Mouse (Mus musculus): ENCODE measurements around the gene H2-Q7. TPM values are rescaled to one million over a fixed set of nuclear protein-coding genes. Genes with fewer than 3 reads are reported as not detected.
"Not testable (repeated sequence)": the region's sequence is repeated elsewhere in the genome, so short reads cannot be mapped to it uniquely, and the experiment has no call there.

Gene H2-Q7
- polyA plus RNA-seq, 1 experiment from 2014 or later = 3.1 TPM

DNA sequence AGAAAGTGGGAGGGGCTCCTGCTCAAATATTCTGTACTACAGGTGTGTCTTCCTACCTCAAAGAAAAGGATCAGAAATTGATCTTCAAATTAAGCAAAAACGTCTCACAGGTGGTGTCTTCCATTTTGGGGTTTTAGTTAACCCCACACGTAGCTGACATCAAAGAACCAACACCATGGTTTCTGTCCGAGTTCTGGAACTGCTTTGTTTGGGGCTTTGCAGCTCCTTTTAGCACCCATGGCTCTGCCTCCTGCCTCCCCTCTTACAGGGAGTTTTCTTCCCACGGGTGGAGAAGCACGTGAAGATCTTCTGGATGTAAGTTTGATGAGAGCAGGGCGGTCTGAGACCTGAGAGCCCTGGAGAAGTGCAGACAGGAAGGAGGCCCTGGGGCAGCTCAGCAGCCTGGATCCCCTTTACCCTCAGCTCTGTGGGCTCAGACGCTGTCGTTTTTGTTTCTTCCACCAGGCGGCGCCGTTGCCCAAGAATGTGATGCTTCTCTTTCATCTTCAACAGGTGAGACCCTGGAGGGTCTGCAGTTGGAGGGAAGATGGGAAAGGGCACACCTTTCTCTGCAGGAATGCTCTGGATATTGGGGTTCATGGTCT is 18.6 kb upstream of the H2-Q7 start:
- H3K27me3 ChIP-seq (replicated peaks; ENCODE audit: control insufficient read depth, insufficient read depth, low read length); H3K9me3 ChIP-seq (ENCODE audit: control insufficient read depth, low read length); ATAC-seq; H3K27ac ChIP-seq (ENCODE audit: low read length); H3K36me3 ChIP-seq (ENCODE audit: control insufficient read depth, insufficient read depth); H3K9ac ChIP-seq (replicated peaks; ENCODE audit: low read depth, low read length); H3K4me3 ChIP-seq (replicated peaks; ENCODE audit: low read length); H3K4me2 ChIP-seq (ENCODE audit: low read length); H3K4me1 ChIP-seq (replicated peaks; ENCODE audit: control insufficient read depth, insufficient read depth, low read length): not testable (repeated sequence)
- 15% methylated on average over 11 of the region's 11 CpGs for WGBS

DNA sequence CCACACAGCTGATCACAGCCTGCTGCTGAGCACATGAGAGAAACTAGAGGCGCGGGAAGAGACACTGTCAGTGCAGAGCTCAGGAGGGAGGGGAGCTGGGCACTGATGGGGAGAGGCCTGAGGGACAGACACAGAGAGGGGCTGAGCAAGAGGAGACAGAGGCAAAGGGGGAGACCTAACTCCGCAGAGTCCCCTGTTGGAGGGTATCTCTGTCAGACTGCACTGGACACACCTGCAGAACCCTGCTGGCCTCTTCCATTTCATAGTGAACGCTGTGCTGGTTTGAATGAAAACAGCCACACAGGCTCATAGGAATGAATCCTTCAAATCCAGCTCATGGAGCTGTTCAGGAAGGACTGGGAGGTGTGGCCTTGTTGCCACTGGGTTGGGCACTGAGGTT is 17.6 kb upstream of the H2-Q7 start:
- H3K4me1 ChIP-seq (replicated peaks; ENCODE audit: control insufficient read depth, insufficient read depth, low read length); H3K9me3 ChIP-seq (ENCODE audit: control insufficient read depth, low read length); H3K9ac ChIP-seq (replicated peaks; ENCODE audit: low read depth, low read length); H3K27me3 ChIP-seq (replicated peaks; ENCODE audit: control insufficient read depth, insufficient read depth, low read length); ATAC-seq; H3K4me3 ChIP-seq (replicated peaks; ENCODE audit: low read length); H3K36me3 ChIP-seq (ENCODE audit: control insufficient read depth, insufficient read depth); H3K4me2 ChIP-seq (ENCODE audit: low read length); H3K27ac ChIP-seq (ENCODE audit: low read length): not testable (repeated sequence)
- WGBS = 90% methylated on average over 4 of the region's 4 CpGs

GRCm38 (mm10) chr17:35422360-35422759 is 16.6 kb upstream of the H2-Q7 start:
- H3K9ac ChIP-seq (replicated peaks; ENCODE audit: low read depth, low read length); H3K27me3 ChIP-seq (replicated peaks; ENCODE audit: control insufficient read depth, insufficient read depth, low read length); H3K9me3 ChIP-seq (ENCODE audit: control insufficient read depth, low read length); H3K4me2 ChIP-seq (ENCODE audit: low read length); H3K4me1 ChIP-seq (replicated peaks; ENCODE audit: control insufficient read depth, insufficient read depth, low read length); H3K36me3 ChIP-seq (ENCODE audit: control insufficient read depth, insufficient read depth); H3K27ac ChIP-seq (ENCODE audit: low read length); ATAC-seq; H3K4me3 ChIP-seq (replicated peaks; ENCODE audit: low read length): not testable (repeated sequence)
- WGBS = 89% methylated on average over 5 of the region's 5 CpGs

- not testable (repeated sequence) for H3K9ac ChIP-seq (replicated peaks; ENCODE audit: low read depth, low read length); H3K4me3 ChIP-seq (replicated peaks; ENCODE audit: low read length); H3K27me3 ChIP-seq (replicated peaks; ENCODE audit: control insufficient read depth, insufficient read depth, low read length); H3K36me3 ChIP-seq (ENCODE audit: control insufficient read depth, insufficient read depth); ATAC-seq; H3K9me3 ChIP-seq (ENCODE audit: control insufficient read depth, low read length); H3K27ac ChIP-seq (ENCODE audit: low read length); H3K4me2 ChIP-seq (ENCODE audit: low read length); H3K4me1 ChIP-seq (replicated peaks; ENCODE audit: control insufficient read depth, insufficient read depth, low read length)
- WGBS = 79% methylated on average over 3 of the region's 3 CpGs
These were observed 15.7 kb upstream of the H2-Q7 start for GRCm38 (mm10) chr17:35423131-35423810.

DNA sequence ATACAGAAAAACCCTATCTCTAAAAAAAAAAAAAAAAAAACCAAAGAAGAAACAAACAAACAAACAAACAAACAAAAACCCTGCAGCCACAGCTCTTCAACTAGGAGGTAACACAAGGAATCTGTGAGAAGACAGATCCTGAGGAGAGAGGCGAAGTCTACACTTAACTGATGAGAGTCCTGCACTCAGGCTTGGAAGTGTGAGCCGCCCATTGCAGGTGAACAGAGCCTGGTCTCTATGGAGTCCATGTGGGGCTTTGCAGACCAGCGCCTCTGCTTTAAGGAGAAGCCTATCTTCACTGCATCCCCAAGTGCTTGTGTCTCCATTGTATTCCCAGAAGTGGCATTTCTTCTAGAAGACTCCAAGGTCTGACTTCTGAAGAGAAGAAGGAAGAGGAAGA is 14.8 kb upstream of the H2-Q7 start:
- 86% methylated on average over 3 of the region's 3 CpGs for WGBS

DNA sequence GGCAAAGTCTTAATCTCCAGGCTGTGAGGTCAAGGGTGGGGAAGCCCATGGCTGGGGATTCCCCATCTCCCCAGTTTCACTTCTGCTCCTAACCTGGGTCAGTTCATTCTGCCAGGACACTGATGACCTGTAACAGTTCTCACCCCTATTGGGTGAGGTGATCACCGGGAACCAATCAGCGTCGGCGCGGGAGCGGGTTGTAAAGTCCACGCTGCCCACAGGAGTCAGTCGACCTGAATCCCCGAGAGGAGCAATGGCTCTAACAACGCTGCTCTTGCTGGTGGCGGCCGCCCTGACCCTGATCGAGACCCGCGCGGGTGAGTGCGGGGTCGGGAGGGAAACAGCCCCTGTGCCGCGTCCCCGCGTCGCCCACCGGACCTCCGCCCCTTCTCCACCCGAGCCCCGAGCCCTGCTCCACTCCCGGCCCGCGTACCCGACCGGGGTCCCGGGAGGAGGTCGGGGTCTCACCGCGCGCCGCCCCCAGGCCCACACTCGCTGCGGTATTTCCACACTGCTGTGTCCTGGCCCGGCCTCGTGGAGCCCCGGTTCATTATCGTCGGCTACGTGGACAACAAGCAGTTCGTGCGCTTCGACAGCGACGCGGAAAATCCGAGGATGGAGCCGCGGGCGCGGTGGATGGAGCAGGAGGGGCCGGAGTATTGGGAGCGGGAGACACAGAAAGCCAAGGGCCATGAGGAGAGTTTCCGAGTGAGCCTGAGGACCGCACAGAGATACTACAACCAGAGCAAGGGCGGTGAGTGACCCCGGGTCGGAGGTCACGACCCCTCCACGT is 14.1 kb upstream of the H2-Q7 start, which contains the start of gene H2-Q6:
H2-Q6 (plus strand) TSS at position 227 of the 793 bp plus-strand sequence.
- H3K4me2 ChIP-seq (ENCODE audit: low read length) = peak within 1 kb of the TSS; percentile 55
- H3K4me3 ChIP-seq (replicated peaks; ENCODE audit: low read length) = peak within 1 kb of the TSS; percentile 36
- ATAC-seq = peak; percentile 36; the same call in 1 of the 2 replicates
- peak within 1 kb of the TSS; percentile 32; the same call in 1 of the 2 replicates for H3K9ac ChIP-seq (replicated peaks; ENCODE audit: low read depth, low read length)
- not testable (repeated sequence) for H3K27me3 ChIP-seq (replicated peaks; ENCODE audit: control insufficient read depth, insufficient read depth, low read length); H3K4me1 ChIP-seq (replicated peaks; ENCODE audit: control insufficient read depth, insufficient read depth, low read length); H3K27ac ChIP-seq (ENCODE audit: low read length); H3K9me3 ChIP-seq (ENCODE audit: control insufficient read depth, low read length); H3K36me3 ChIP-seq (ENCODE audit: control insufficient read depth, insufficient read depth)
- WGBS = 2% methylated on average over 51 of the region's 66 CpGs

More for the DNA sequence above, 14.8 kb upstream of the H2-Q7 start:
- H3K9me3 ChIP-seq (ENCODE audit: control insufficient read depth, low read length); H3K4me2 ChIP-seq (ENCODE audit: low read length); ATAC-seq; H3K9ac ChIP-seq (replicated peaks; ENCODE audit: low read depth, low read length); H3K36me3 ChIP-seq (ENCODE audit: control insufficient read depth, insufficient read depth); H3K27ac ChIP-seq (ENCODE audit: low read length); H3K27me3 ChIP-seq (replicated peaks; ENCODE audit: control insufficient read depth, insufficient read depth, low read length); H3K4me1 ChIP-seq (replicated peaks; ENCODE audit: control insufficient read depth, insufficient read depth, low read length); H3K4me3 ChIP-seq (replicated peaks; ENCODE audit: low read length): not testable (repeated sequence)

DNA sequence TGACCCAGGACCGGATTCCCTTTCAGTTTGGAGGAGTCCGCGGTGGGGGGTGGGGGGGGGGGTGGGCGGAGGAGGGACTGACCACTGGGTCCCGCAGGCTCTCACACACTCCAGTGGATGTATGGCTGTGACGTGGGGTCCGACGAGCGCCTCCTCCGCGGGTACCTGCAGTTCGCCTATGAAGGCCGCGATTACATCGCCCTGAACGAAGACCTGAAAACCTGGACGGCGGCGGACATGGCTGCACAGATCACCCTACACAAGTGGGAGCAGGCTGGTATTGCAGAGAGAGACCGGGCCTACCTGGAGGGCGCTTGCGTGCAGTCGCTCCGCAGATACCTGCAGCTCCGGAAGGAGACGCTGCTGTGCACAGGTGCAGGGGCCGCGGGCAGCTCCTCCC is 13.5 kb upstream of the H2-Q7 start:
- peak overlapping the region; percentile 55 for H3K4me2 ChIP-seq (ENCODE audit: low read length)
- not testable (repeated sequence) for H3K9ac ChIP-seq (replicated peaks; ENCODE audit: low read depth, low read length); H3K9me3 ChIP-seq (ENCODE audit: control insufficient read depth, low read length); H3K27ac ChIP-seq (ENCODE audit: low read length); ATAC-seq; H3K36me3 ChIP-seq (ENCODE audit: control insufficient read depth, insufficient read depth); H3K27me3 ChIP-seq (replicated peaks; ENCODE audit: control insufficient read depth, insufficient read depth, low read length); H3K4me3 ChIP-seq (replicated peaks; ENCODE audit: low read length); H3K4me1 ChIP-seq (replicated peaks; ENCODE audit: control insufficient read depth, insufficient read depth, low read length)
- WGBS = 12% methylated on average over 28 of the region's 28 CpGs

GRCm38 (mm10) chr17:35428883-35429282 is 10.1 kb upstream of the H2-Q7 start:
- not testable (repeated sequence) for H3K9ac ChIP-seq (replicated peaks; ENCODE audit: low read depth, low read length); ATAC-seq; H3K27ac ChIP-seq (ENCODE audit: low read length); H3K9me3 ChIP-seq (ENCODE audit: control insufficient read depth, low read length); H3K4me1 ChIP-seq (replicated peaks; ENCODE audit: control insufficient read depth, insufficient read depth, low read length); H3K36me3 ChIP-seq (ENCODE audit: control insufficient read depth, insufficient read depth); H3K4me2 ChIP-seq (ENCODE audit: low read length); H3K4me3 ChIP-seq (replicated peaks; ENCODE audit: low read length); H3K27me3 ChIP-seq (replicated peaks; ENCODE audit: control insufficient read depth, insufficient read depth, low read length)
- 87% methylated on average over 6 of the region's 6 CpGs for WGBS

DNA sequence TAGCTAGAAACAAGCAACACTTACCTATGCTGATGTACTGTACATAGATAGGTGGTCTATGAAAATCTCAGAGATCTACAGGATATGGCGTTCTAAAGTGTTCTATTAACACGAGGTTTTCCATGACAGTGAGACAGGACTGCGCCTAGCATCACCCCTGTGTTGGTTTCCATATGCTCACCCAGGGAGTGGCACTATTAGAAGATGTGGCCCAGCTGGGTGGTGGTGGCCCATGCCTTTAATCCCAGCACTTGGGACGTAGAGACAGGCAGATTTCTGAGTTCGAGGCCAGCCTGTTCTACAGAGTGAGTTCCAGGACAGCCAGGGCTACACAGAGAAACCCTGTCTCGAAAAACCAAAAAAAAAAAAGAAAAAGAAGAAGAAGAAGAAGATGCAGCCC is 8.3 kb upstream of the H2-Q7 start:
- H3K27me3 ChIP-seq (replicated peaks; ENCODE audit: control insufficient read depth, insufficient read depth, low read length); H3K9ac ChIP-seq (replicated peaks; ENCODE audit: low read depth, low read length); H3K27ac ChIP-seq (ENCODE audit: low read length); H3K4me1 ChIP-seq (replicated peaks; ENCODE audit: control insufficient read depth, insufficient read depth, low read length); H3K4me2 ChIP-seq (ENCODE audit: low read length); ATAC-seq; H3K4me3 ChIP-seq (replicated peaks; ENCODE audit: low read length); H3K36me3 ChIP-seq (ENCODE audit: control insufficient read depth, insufficient read depth); H3K9me3 ChIP-seq (ENCODE audit: control insufficient read depth, low read length): not testable (repeated sequence)
- WGBS = 88% methylated on average over 6 of the region's 6 CpGs

Data from forebrain, embryonic 16.5 days (tissue).